Mouse (Mus musculus) lung, adult 2 months (tissue): ENCODE results near the gene Atp5j.

Experiments used
- CTCF ChIP-seq: fragments of 200-500 bp; IDR thresholded peaks from 2 replicates; pipeline ENCODE4 v1.5.1; 2011; ENCODE audit warnings: mild to moderate bottlenecking, low read length, control low read depth; ENCODE audit not compliant: insufficient read depth
- POLR2A ChIP-seq: fragments of 200-500 bp; IDR thresholded peaks from 2 replicates; pipeline ENCODE4 v1.6.1; 2011; ENCODE audit warnings: low read depth, mild to moderate bottlenecking, control low read depth, low read length, borderline replicate concordance; ENCODE audit errors: extremely low read depth

DNA sequence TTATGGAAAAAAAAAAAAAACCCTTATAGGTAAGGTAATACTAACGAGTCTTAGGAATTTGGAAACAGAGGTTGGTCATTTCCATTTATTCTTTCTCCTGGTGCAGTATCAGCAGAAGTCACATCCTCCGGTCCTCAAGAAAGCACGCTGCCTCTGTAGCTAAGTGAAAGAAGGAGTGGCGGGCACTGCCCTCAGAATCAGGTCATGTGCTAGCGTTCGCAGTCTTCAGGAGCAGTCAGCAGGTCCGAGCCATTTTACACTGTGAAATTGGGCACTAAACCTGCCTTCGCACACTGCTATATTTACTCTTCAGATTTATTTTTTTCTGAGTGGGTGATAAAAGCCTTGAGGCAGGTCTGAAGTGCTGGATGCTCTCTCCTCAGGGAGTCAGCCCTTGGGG is 21.6 kb downstream of the Atp5j start:
- TF ChIP-seq CTCF (no peak), POLR2A (no peak)
